Mouse (Mus musculus) heart, postnatal 0 days (tissue): ENCODE measurements around the gene Zbtb12.

ENCODE experiments used
- CTCF ChIP-seq: IDR thresholded peaks from 2 replicates; pipeline ENCODE4 v1.5.1; 2016; ENCODE audit warnings: antibody characterized with exemption, control low read depth, low read depth
- EP300 ChIP-seq: IDR thresholded peaks from 2 replicates; pipeline ENCODE4 v1.6.1; 2016; ENCODE audit warnings: antibody characterized with exemption, low read depth

- TF ChIP-seq CTCF (no peak), EP300 (no peak)
Observed at GRCm38 (mm10) chr17:34865981-34866380, 13.3 kb upstream of the Zbtb12 start.
